Mouse (Mus musculus): Measurements from ENCODE around the gene Rad51d. TPM values are rescaled to one million over a fixed set of nuclear protein-coding genes. Genes with fewer than 3 reads are reported as not detected.
"Not testable (repeated sequence)": the region's sequence is repeated elsewhere in the genome, so short reads cannot be mapped to it uniquely, and the experiment has no call there.

Gene Rad51d
- 6.8 and 8.0 TPM in 2 replicates for polyA plus RNA-seq (2015; fragmentation: Nextera tagmentation; extraction: Ambion mirVana)

- Histone ChIP-seq H3K4me2 (peak within 1 kb of the TSS; percentile 94), H3K36me3 (no peaks in the 10 kb centered on the region), H3K9me3 (replicated peaks) (no peaks in the 10 kb centered on the region), H3K4me1 (replicated peaks) (peaks cover 28% of the 10 kb centered on the region), H3K27me3 (peaks cover 11% of the 10 kb centered on the region; the same call in 1 of the 2 replicates), H3K9ac (peak within 1 kb of the TSS; percentile 85), H3K27ac (peak within 1 kb of the TSS; percentile 74), H3K4me3 (replicated peaks) (peak within 1 kb of the TSS; percentile 68)
- 0% methylated on average over 26 of the region's 26 CpGs for WGBS (ENCODE audit: insufficient replicate concordance)
- DNase-seq: peak; percentile 90
- ATAC-seq (ENCODE audit: low read depth): peak; percentile 91
Measured at GRCm38 (mm10) chr11:82890342-82890762, at the start of gene Rad51d. Gene Rad51d, minus strand, starts transcription at chr11:82890614.

DNA sequence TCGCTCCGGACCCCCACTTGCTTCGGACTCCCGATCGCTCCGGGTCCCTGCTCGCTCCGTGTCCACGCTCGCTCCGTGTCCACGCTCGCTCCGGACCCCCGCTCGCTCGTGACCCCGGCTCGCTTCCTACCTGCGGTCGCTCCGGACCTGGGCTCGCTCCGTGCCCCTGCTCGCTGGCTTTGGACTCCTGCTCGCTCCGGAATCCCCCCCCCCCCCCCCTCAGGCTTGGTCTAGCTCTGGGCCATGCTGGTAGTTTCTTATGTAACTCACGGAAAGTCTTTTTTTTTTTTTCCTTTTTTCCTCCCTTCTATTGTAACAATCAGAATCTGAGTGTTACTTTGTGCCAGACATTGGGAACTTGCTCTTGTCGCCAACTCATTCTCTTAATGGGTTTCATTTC, 42.8 kb upstream of the Rad51d start:
- WGBS (ENCODE audit: insufficient replicate concordance): 3% methylated on average over 28 of the region's 29 CpGs
- H3K27me3 ChIP-seq: peaks cover 97% of the 10 kb centered on the region
- no peaks in the 10 kb centered on the region for H3K36me3 ChIP-seq
- H3K4me2 ChIP-seq: peak overlapping the region; percentile 66
- H3K4me1 ChIP-seq (replicated peaks): no peaks in the 10 kb centered on the region
- H3K9ac ChIP-seq: no peak overlapping the region
- DNase-seq: no peak
- H3K4me3 ChIP-seq (replicated peaks): peak overlapping the region; percentile 49
- no peak for ATAC-seq (ENCODE audit: low read depth)
- H3K9me3 ChIP-seq (replicated peaks): no peaks in the 10 kb centered on the region
- H3K27ac ChIP-seq: no peak overlapping the region

- peak overlapping the region; percentile 49 for H3K4me3 ChIP-seq (replicated peaks)
- H3K9ac ChIP-seq; H3K9me3 ChIP-seq (replicated peaks); H3K4me1 ChIP-seq (replicated peaks); ATAC-seq (ENCODE audit: low read depth); H3K36me3 ChIP-seq; DNase-seq; H3K27ac ChIP-seq: not testable (repeated sequence)
- peak overlapping the region; percentile 66 for H3K4me2 ChIP-seq
- WGBS (ENCODE audit: insufficient replicate concordance): 1% methylated on average over 118 of the region's 119 CpGs
- peaks cover 92% of the 10 kb centered on the region for H3K27me3 ChIP-seq
Measured at GRCm38 (mm10) chr11:82931671-82932450, 41.4 kb upstream of the Rad51d start.

DNA sequence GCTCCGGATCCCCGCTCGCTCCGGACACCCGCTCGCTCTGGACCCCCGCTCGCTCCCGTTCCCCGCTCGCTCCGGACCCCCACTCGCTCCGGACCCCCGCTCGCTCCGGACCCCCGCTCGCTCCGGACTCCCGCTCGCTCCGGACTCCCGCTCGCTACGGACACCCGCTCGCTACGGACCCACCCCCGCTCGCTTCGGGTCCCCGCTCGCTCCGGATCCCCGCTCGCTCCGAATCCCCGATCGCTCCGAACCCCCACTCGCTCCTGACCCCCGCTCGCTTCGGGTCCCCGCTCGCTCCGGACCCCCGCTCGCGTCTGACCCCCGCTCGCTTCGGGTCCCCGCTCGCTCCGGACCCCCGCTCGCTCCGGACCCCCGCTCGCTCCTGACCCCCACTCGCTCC, 40.7 kb upstream of the Rad51d start:
- WGBS (ENCODE audit: insufficient replicate concordance): 2% methylated on average over 62 of the region's 63 CpGs
- H3K36me3 ChIP-seq; H3K9ac ChIP-seq; H3K9me3 ChIP-seq (replicated peaks); H3K27ac ChIP-seq; ATAC-seq (ENCODE audit: low read depth); DNase-seq; H3K4me1 ChIP-seq (replicated peaks): not testable (repeated sequence)
- Histone ChIP-seq H3K4me2 (peak overlapping the region; percentile 66), H3K4me3 (replicated peaks) (peak overlapping the region; percentile 49), H3K27me3 (peaks cover 92% of the 10 kb centered on the region)

DNA sequence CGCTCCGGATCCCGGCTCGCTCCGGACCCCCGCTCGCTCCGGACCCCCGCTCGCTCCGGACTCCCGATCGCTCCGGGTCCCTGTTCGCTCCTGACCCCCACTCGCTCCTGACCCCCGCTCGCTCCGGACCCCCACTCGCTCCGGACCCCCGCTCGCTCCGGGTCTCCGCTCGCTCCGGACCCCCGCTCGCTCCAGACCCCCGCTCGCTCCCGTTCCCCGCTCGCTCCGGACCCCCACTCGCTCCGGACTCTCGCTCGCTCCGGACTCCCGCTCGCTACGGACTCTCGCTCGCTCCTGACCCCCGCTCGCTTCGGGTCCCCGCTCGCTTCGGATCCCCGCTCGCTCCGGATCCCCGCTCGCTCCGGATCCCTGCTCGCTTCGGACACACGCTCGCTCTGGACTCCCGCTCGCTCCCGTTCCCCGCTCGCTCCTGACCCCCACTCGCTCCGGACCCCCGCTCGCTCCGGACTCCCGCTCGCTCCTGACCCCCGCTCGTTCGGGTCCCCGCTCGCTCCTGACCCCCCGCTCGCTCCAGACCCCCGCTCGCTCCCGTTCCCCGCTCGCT, 40.1 kb upstream of the Rad51d start:
- not testable (repeated sequence) for DNase-seq, H3K9ac ChIP-seq

GRCm38 (mm10) chr11:82929633-82929950, 39.2 kb upstream of the Rad51d start:
- WGBS (ENCODE audit: insufficient replicate concordance): 36% methylated on average over 3 of the region's 3 CpGs
- Histone ChIP-seq H3K4me1 (replicated peaks) (no peaks in the 10 kb centered on the region), H3K27me3 (peaks cover 89% of the 10 kb centered on the region), H3K27ac (no peak overlapping the region), H3K4me2 (no peak overlapping the region), H3K9me3 (replicated peaks) (no peaks in the 10 kb centered on the region), H3K4me3 (replicated peaks) (no peak overlapping the region), H3K9ac (no peak overlapping the region), H3K36me3 (no peaks in the 10 kb centered on the region)
- no peak for ATAC-seq (ENCODE audit: low read depth)
- DNase-seq: no peak

More for the DNA sequence above, 40.1 kb upstream of the Rad51d start:
- Histone ChIP-seq H3K27me3 (peaks cover 92% of the 10 kb centered on the region), H3K4me2 (peak overlapping the region; percentile 66), H3K4me3 (replicated peaks) (peak overlapping the region; percentile 49)
- not testable (repeated sequence) for H3K36me3 ChIP-seq; ATAC-seq (ENCODE audit: low read depth); H3K27ac ChIP-seq; H3K9me3 ChIP-seq (replicated peaks); H3K4me1 ChIP-seq (replicated peaks)
- 2% methylated on average over 85 of the region's 85 CpGs for WGBS (ENCODE audit: insufficient replicate concordance)

DNA sequence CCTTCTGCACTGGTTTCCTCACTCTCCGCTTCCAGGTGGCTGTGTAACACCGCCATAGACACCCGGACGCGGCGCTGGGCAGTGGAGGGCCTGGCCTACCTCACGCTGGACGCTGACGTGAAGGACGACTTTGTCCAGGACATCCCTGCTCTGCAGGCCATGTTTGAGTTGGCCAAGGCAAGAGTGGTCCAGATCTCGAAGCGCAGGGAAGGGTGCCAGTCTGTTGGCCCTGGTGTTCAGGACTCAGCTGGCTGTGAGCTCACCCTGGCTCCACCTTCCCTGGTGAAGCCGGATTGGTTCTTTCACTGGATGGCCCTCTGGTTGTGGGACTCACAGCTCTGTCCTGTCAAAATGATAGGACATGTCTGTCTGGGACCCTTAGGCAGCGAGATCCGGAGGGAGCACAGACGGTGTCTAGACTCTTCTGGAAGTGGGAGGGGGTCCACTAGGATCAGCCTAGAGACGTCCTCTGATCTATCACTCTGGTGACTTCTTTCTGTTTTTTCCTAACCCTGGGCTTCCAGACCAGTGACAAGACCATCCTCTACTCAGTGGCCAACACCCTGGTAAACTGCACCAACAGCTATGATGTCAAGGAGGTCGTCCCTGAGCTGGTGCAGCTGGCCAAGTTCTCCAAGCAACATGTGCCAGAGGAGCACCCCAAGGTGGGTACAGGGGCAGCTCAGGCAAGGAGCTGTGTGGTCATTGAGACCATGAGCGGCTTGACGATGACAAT, 38.7 kb upstream of the Rad51d start:
- DNase-seq (no peak), ATAC-seq (ENCODE audit: low read depth) (no peak)
- H3K27ac ChIP-seq: no peak overlapping the region
- no peak overlapping the region for H3K4me3 ChIP-seq (replicated peaks)
- 36% methylated on average over 20 of the region's 20 CpGs for WGBS (ENCODE audit: insufficient replicate concordance)
- no peaks in the 10 kb centered on the region for H3K4me1 ChIP-seq (replicated peaks)
- H3K9me3 ChIP-seq (replicated peaks): no peaks in the 10 kb centered on the region
- H3K36me3 ChIP-seq: no peaks in the 10 kb centered on the region
- no peak overlapping the region for H3K9ac ChIP-seq
- no peak overlapping the region for H3K4me2 ChIP-seq
- H3K27me3 ChIP-seq: peaks cover 84% of the 10 kb centered on the region

DNA sequence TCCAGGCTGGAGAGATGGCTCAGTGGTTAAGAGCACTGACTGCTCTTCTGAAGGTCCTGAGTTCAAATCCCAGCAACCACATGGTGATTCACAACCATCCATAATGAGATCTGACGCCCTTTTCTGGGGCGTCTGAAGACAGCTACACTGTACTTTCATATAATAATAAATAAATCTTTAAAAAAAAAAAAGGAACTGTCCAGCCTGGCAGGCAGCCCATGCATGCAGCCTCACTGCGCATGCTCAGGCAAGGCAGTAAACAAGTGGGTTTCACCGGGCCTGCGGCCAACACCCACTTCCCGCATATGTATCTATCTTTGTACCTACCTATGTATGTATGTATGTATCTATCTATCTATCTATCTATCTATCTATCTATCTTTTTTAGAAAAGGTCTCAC, 33.5 kb upstream of the Rad51d start:
- H3K4me3 ChIP-seq (replicated peaks); H3K27ac ChIP-seq; H3K9me3 ChIP-seq (replicated peaks); H3K4me2 ChIP-seq; ATAC-seq (ENCODE audit: low read depth); DNase-seq; H3K36me3 ChIP-seq; H3K4me1 ChIP-seq (replicated peaks); H3K9ac ChIP-seq: not testable (repeated sequence)
- WGBS (ENCODE audit: insufficient replicate concordance): 64% methylated on average over 6 of the region's 6 CpGs
- peaks cover 50% of the 10 kb centered on the region for H3K27me3 ChIP-seq

- Histone ChIP-seq H3K4me1 (replicated peaks) (no peaks in the 10 kb centered on the region), H3K9ac (no peak overlapping the region), H3K27me3 (peaks cover 38% of the 10 kb centered on the region), H3K36me3 (no peaks in the 10 kb centered on the region), H3K9me3 (replicated peaks) (no peaks in the 10 kb centered on the region), H3K4me3 (replicated peaks) (no peak overlapping the region), H3K4me2 (no peak overlapping the region), H3K27ac (no peak overlapping the region)
- 61% methylated on average over 4 of the region's 4 CpGs for WGBS (ENCODE audit: insufficient replicate concordance)
- DNase-seq (no peak), ATAC-seq (ENCODE audit: low read depth) (no peak)
Measured at GRCm38 (mm10) chr11:82921691-82922090, 31.3 kb upstream of the Rad51d start.

- Histone ChIP-seq H3K27ac (no peak overlapping the region), H3K27me3 (peaks cover 28% of the 10 kb centered on the region), H3K9me3 (replicated peaks) (no peaks in the 10 kb centered on the region), H3K4me1 (replicated peaks) (no peaks in the 10 kb centered on the region), H3K4me2 (no peak overlapping the region), H3K4me3 (replicated peaks) (no peak overlapping the region), H3K36me3 (no peaks in the 10 kb centered on the region), H3K9ac (no peak overlapping the region)
- no peak for DNase-seq
- WGBS (ENCODE audit: insufficient replicate concordance): 52% methylated on average over 10 of the region's 10 CpGs
- ATAC-seq (ENCODE audit: low read depth): no peak
Measured at GRCm38 (mm10) chr11:82920768-82921167, 30.4 kb upstream of the Rad51d start.

DNA sequence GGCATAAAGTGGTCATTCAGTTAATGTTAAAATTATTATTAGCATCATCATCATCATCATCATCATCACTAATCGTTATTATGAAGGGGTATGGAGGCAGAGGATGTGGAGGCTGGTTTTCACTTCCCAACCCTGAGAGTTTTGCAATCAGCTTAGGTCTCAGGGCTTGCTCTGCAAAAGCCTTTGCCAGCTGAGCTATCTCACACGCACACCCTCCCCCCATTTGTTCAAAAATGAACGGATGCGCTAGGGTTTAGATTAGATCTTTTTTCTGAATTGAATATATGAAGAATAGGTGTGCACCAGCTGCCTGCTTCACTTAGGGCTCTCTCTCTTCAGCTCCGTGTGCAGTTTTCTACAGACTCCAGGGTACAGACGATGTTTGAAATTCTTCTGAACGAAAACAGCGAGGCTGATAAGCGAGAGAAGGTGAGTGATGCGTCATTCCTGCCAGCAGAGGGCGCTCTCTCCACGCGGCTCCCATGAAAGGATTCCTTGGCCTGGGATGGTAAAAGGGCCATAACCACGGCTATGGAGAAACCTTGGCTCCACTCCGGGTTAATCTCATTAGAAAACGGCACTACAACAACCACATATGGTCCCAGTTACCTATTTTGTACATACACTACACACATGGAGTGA, 24.4 kb upstream of the Rad51d start:
- Histone ChIP-seq H3K36me3 (no peaks in the 10 kb centered on the region), H3K4me2 (peak overlapping the region; percentile 41), H3K4me3 (replicated peaks) (no peak overlapping the region), H3K27me3 (peaks cover 39% of the 10 kb centered on the region), H3K9me3 (replicated peaks) (no peaks in the 10 kb centered on the region), H3K4me1 (replicated peaks) (no peaks in the 10 kb centered on the region; the same call in 1 of the 2 replicates), H3K27ac (no peak overlapping the region), H3K9ac (no peak overlapping the region)
- 8% methylated on average over 16 of the region's 16 CpGs for WGBS (ENCODE audit: insufficient replicate concordance)
- ATAC-seq (ENCODE audit: low read depth) (0 out of 2 replicates have a peak, but pooled peaks have one; percentile 18), DNase-seq (peak; percentile 43)
